Mouse (Mus musculus): ENCODE measurements around the gene Ccdc175.

Gene Ccdc175

GRCm38 (mm10) chr12:72096966-72097365, 87.9 kb downstream of the Ccdc175 start:
- DNase-seq, result no peak

- DNase-seq, result no peak
Measured at GRCm38 (mm10) chr12:72089802-72090201, 95.0 kb downstream of the Ccdc175 start.

- DNase-seq, result no peak
Measured at GRCm38 (mm10) chr12:72086166-72086825, 98.5 kb downstream of the Ccdc175 start.

GRCm38 (mm10) chr12:72085329-72086165, 99.3 kb downstream of the Ccdc175 start, which contains the start of the genes L3hypdh and Jkamp:
L3hypdh (minus strand) TSS chr12:72085439.
Jkamp (plus strand) TSS chr12:72085589.
- DNase-seq, result peak; percentile 99 to 100

- no peak for DNase-seq
Measured at GRCm38 (mm10) chr12:72085024-72085328, 99.9 kb downstream of the Ccdc175 start.

- DNase-seq, result no peak
Measured at GRCm38 (mm10) chr12:72084261-72085023, 100.4 kb downstream of the Ccdc175 start.

GRCm38 (mm10) chr12:72083265-72083664, 101.6 kb downstream of the Ccdc175 start:
- DNase-seq, result no peak

GRCm38 (mm10) chr12:72082370-72082769, 102.5 kb downstream of the Ccdc175 start:
- peak; percentile 44 to 49 for DNase-seq

- no peak for DNase-seq
Measured at GRCm38 (mm10) chr12:72081961-72082360, 102.9 kb downstream of the Ccdc175 start.

GRCm38 (mm10) chr12:72078248-72078647, 106.6 kb downstream of the Ccdc175 start:
- no peak for DNase-seq

GRCm38 (mm10) chr12:72070327-72071269, 114.2 kb downstream of the Ccdc175 start, which contains the start of gene Gpr135:
Gpr135 (minus strand) TSS chr12:72071125.
- peak; percentile 87 to 88 for DNase-seq

- DNase-seq, result no peak
Measured at GRCm38 (mm10) chr12:72069626-72070326, 115.1 kb downstream of the Ccdc175 start.

GRCm38 (mm10) chr12:72057780-72058179, 127.0 kb downstream of the Ccdc175 start:
- DNase-seq, result no peak

GRCm38 (mm10) chr12:72053851-72054250, 131.0 kb downstream of the Ccdc175 start:
- DNase-seq, result no peak

GRCm38 (mm10) chr12:72053303-72053702, 131.5 kb downstream of the Ccdc175 start:
- DNase-seq, result peak in 1 of 2 experiments; percentile 9

GRCm38 (mm10) chr12:72052571-72052970, 132.3 kb downstream of the Ccdc175 start:
- DNase-seq, result no peak
